Mouse (Mus musculus) embryonic facial prominence, embryonic 14.5 days (tissue): ENCODE measurements around the gene Ctnnd2. TPM values are rescaled to one million over a fixed set of nuclear protein-coding genes. Genes with fewer than 3 reads are reported as not detected.
"Not testable (repeated sequence)": the region's sequence is repeated elsewhere in the genome, so short reads cannot be mapped to it uniquely, and the experiment has no call there.

ENCODE experiments used
- ATAC-seq: fragments of 200-750 bp; cut with Nextera tagmentation; 2 replicates; pipeline ENCODE4 v1.8.0; 2017; ENCODE audit warnings: low read depth, moderate number of reproducible peaks, moderate TSS enrichment
- DNase-seq: peaks from one replicate; pipeline ENCODE4 v3.0.0-alpha.2; 2015; ENCODE audit warnings: low spot score
- H3K27ac ChIP-seq: fragments of 300-500 bp; sonication (generic); replicated peaks from 2 replicates; pipeline ENCODE4 v1.5.1; 2014; ENCODE audit warnings: low read depth, mild to moderate bottlenecking, low read length, moderate library complexity
- H3K27me3 ChIP-seq: fragments of 300-500 bp; sonication (generic); replicated peaks from 2 replicates; pipeline ENCODE4 v1.6.1; 2014; ENCODE audit warnings: low read length; ENCODE audit not compliant: control insufficient read depth, insufficient read depth
- H3K36me3 ChIP-seq: fragments of 300-500 bp; sonication (generic); 2 replicates; pipeline ENCODE4 v1.6.1; 2014; ENCODE audit warnings: low read length, mixed read lengths; ENCODE audit not compliant: control insufficient read depth, insufficient read depth
- H3K4me1 ChIP-seq: fragments of 300-500 bp; sonication (generic); 2 replicates; pipeline ENCODE4 v1.6.1; 2014; ENCODE audit warnings: antibody characterized with exemption, low read length; ENCODE audit not compliant: control insufficient read depth, insufficient read depth
- H3K4me2 ChIP-seq: fragments of 300-500 bp; sonication (generic); 2 replicates; pipeline ENCODE4 v1.6.1; 2014; ENCODE audit warnings: low read depth, mild to moderate bottlenecking, low read length, moderate library complexity, mixed read lengths
- H3K4me3 ChIP-seq: fragments of 300-500 bp; sonication (generic); 2 replicates; pipeline ENCODE4 v1.5.1; 2014; ENCODE audit warnings: low read depth, mild to moderate bottlenecking, low read length
- H3K9ac ChIP-seq: fragments of 300-500 bp; sonication (generic); 2 replicates; pipeline ENCODE4 v1.6.1; 2014; ENCODE audit warnings: low read depth, mild to moderate bottlenecking, low read length, moderate library complexity, mixed read lengths
- H3K9me3 ChIP-seq: fragments of 300-500 bp; sonication (generic); 2 replicates; pipeline ENCODE4 v1.6.1; 2016; ENCODE audit warnings: low read length; ENCODE audit not compliant: control insufficient read depth
- WGBS: fragments of 180-500 bp; shearing (Covaris S2); extraction: QIAGEN DNeasy Blood & Tissue Kit; methylation state at CpG from one replicate; pipeline ENCODE4 v1.1.7; 2014; 5-methylcytosine and 5-hydroxymethylcytosine counted together
- polyA plus RNA-seq: library from polyadenylated mRNA; unstranded; fragments of >200 nt; fragmentation: Nextera tagmentation; extraction: Ambion mirVana; gene quantifications from 2 replicates; pipeline ENCODE4 v1.2.1, GENCODE M21; 2014

Ctnnd2 gene
- 6.7 and 7.9 TPM in 2 replicates for polyA plus RNA-seq

DNA sequence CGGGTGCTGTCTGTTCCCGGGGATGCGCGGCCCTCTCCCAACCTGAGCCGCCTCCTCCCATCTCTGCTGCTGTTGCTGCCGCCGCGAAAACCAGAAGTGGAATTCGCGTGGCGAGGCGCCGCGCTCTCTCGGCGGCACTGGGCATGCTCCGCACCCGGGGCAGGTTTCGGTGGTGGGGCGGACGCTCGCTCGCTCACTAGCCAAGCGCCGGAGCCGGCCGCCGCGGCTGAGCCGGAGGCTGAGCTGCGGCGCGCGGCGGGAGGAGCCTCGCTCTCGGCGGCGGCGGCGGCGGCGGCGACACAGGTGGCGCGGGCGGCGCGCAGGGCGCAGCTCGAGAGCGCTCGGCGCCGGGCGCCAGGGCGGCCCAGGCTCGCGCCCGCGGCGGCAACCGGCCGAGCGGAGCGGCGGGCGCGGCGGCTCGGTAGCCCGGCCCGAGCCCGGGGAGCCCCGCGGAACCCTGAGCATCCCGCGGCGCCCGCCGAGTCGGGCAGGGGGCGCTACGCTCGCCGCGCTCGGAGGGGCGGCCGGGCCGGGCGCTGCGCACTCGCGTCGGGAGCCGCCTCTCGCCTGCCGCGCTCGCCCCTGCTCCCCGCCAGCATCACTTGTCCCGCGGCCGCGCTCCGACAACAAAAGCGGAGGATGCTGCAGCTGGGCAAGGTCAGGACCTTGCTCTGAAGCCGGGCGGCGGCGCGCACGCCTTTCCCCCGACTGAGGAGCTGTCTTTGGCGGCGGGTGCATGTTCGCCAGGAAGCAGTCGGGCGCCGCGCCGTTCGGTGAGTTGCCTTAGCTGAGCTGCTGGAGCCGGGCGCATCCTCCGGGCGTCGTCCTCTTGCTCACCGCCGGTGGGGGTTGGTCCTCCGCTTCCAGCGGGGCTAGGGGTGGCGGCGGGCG is at the start of gene Ctnnd2:
Gene Ctnnd2 (plus strand): TSS at position 203 of the 891 bp plus-strand sequence.
- ATAC-seq (peak; percentile 93), DNase-seq (peak; percentile 85)
- H3K4me1 ChIP-seq = peaks cover 6% of the 10 kb centered on the region; the same call in 1 of the 2 replicates
- no peaks in the 10 kb centered on the region for H3K9me3 ChIP-seq
- H3K4me3 ChIP-seq = peak within 1 kb of the TSS; percentile 66
- under 1% methylated on average over 35 of the region's 136 CpGs for WGBS
- peaks cover 47% of the 10 kb centered on the region for H3K27me3 ChIP-seq
- peak within 1 kb of the TSS; percentile 99 for H3K4me2 ChIP-seq
- peak within 1 kb of the TSS; percentile 69 for H3K9ac ChIP-seq
- H3K27ac ChIP-seq = peak within 1 kb of the TSS; percentile 67
- H3K36me3 ChIP-seq = no peaks in the 10 kb centered on the region

DNA sequence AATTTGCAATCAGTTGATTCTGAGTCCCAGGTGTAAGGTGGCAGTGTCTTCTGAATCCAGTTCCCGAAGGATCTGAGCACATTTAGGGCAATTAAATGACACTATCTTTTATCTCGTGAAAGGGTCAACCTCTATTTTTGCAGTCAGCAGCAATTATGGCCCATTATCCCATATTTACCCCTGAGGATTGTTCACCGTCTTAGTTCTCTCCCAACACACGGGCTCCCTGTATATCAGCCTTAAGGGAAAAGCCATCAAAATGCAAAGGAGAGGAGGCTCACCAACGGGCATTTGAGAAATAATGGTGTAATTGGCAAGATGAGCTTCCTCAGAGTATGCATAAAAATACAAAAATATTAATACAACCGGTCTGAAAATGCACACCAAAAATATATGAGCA is 41.7 kb upstream of the Ctnnd2 start:
- no peak overlapping the region for H3K27ac ChIP-seq
- H3K36me3 ChIP-seq = no peaks in the 10 kb centered on the region
- no peak overlapping the region for H3K9ac ChIP-seq
- no peaks in the 10 kb centered on the region for H3K9me3 ChIP-seq
- no peak overlapping the region for H3K4me3 ChIP-seq
- no peaks in the 10 kb centered on the region for H3K4me1 ChIP-seq
- ATAC-seq (peak; percentile 79; the same call in 1 of the 2 replicates), DNase-seq (peak; percentile 32)
- no peak overlapping the region for H3K4me2 ChIP-seq
- H3K27me3 ChIP-seq = no peaks in the 10 kb centered on the region
- 48% methylated on average over 6 of the region's 6 CpGs for WGBS

DNA sequence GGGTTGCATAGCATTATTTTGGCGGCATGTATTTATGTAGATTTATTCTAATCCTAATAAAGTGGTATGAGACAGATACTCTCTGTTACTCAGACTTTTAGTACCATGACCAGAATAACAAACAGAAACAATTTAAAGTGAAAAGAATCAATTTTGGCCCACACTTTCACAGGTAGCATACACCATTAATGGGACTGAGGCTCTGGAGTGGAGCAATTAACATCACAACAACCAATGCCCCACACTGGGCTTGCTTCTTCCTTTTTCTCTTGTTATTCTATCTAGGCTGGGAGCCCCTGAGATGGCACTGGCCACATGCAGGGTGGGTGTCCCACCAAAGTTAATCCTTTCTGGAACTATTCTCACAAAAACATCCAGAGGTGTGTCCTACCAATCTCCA is 32.8 kb upstream of the Ctnnd2 start:
- H3K9me3 ChIP-seq, H3K36me3 ChIP-seq, H3K27ac ChIP-seq, H3K27me3 ChIP-seq, H3K4me2 ChIP-seq, H3K4me3 ChIP-seq, DNase-seq, H3K9ac ChIP-seq, H3K4me1 ChIP-seq, ATAC-seq: not testable (repeated sequence)
- WGBS = 39% methylated on average over 1 of the region's 1 CpGs

DNA sequence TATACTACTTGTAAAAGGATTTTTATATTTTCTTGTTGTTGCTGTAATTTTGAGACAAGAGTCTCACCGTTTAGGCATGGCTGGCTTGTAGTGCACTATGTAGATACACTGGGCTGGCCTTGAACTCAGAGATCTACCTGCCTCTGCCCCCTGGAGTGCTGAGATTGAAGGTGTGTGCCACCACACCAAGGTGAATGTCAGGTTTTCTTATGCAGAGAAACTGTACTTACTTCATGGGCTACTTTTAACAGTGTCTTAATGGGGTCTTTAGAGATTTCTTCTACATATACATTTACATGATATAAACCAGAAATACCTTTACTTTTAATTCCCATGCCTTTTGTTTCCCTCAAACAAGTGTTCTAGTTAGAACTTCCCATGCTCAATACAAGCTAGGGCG is 27.0 kb upstream of the Ctnnd2 start:
- WGBS = 82% methylated on average over 2 of the region's 2 CpGs
- H3K9me3 ChIP-seq = no peaks in the 10 kb centered on the region
- no peak overlapping the region for H3K27ac ChIP-seq

DNA sequence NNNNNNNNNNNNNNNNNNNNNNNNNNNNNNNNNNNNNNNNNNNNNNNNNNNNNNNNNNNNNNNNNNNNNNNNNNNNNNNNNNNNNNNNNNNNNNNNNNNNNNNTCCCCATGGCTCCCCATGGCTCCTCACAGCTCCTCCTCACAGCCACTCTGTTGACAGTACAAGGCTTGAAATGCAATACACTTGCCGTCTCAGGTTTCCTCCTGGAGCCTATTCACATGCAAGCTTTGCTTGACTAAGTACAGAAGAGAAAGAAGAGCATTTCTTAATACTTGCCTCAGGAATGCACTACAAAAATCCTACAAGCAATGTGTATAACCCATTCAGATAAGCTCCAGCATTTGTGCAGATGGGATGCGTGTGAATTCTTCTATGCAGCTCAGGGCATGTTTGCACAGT is 20.2 kb upstream of the Ctnnd2 start:
- Histone ChIP-seq H3K36me3 (no peaks in the 10 kb centered on the region), H3K4me1 (no peaks in the 10 kb centered on the region), H3K27me3 (no peaks in the 10 kb centered on the region), H3K4me3 (no peak overlapping the region), H3K9ac (no peak overlapping the region), H3K27ac (no peak overlapping the region), H3K9me3 (no peaks in the 10 kb centered on the region), H3K4me2 (no peak overlapping the region)
- 33% methylated on average over 2 of the region's 2 CpGs for WGBS
- peak; percentile 36 for DNase-seq
- ATAC-seq = no peak; the same call in 1 of the 2 replicates

More for the DNA sequence above, 27.0 kb upstream of the Ctnnd2 start:
- Histone ChIP-seq H3K4me2 (no peak overlapping the region), H3K9ac (no peak overlapping the region), H3K4me3 (no peak overlapping the region), H3K4me1 (no peaks in the 10 kb centered on the region), H3K36me3 (no peaks in the 10 kb centered on the region), H3K27me3 (no peaks in the 10 kb centered on the region)
- DNase-seq = no peak
- no peak for ATAC-seq

DNA sequence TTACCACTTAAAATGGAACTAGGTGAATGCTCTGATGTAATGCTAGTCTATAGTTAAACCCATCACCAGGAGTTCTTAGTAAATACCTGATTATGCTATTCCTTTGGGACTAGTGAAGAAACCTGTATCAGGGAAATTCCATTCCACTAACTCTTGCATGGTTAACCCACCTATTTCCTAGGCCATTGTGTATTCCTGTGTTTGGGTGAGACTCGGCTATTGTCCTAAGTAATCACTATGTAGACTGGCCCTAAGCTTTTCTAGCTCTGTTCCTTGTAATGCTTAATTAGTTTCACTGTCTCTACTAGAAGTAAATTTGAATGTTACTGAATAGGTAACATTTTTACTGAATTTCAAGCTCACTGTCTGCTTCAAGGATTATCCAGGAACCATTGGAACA is 14.4 kb upstream of the Ctnnd2 start:
- no peak for DNase-seq
- H3K4me1 ChIP-seq = no peaks in the 10 kb centered on the region
- WGBS = 93% methylated on average over 1 of the region's 1 CpGs
- H3K4me3 ChIP-seq = no peak overlapping the region
- H3K9ac ChIP-seq = no peak overlapping the region
- H3K27me3 ChIP-seq = no peaks in the 10 kb centered on the region
- no peak overlapping the region for H3K27ac ChIP-seq
- no peak for ATAC-seq
- H3K4me2 ChIP-seq = no peak overlapping the region
- no peaks in the 10 kb centered on the region for H3K9me3 ChIP-seq
- no peaks in the 10 kb centered on the region for H3K36me3 ChIP-seq

DNA sequence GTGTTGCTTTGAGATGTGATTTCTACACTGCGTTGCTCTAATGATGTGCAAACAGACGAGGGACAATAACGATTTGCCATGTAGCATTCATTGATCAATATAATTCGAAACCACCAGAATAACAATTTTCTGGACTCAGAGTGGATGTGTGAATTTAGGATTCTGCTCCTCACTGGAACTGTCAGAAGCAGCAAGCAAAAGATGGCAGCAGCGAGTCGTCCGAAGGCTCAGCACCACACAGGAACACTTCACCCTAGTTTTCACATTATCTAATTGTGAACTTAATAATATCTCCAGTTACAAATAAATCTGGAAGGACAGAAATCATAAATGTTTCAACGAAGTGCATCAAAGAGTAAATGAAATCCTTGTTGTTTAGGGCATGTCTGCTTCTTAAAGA is 2.4 kb upstream of the Ctnnd2 start:
- H3K4me1 ChIP-seq = peaks cover 6% of the 10 kb centered on the region; the same call in 1 of the 2 replicates
- peaks cover 40% of the 10 kb centered on the region for H3K27me3 ChIP-seq
- no peaks in the 10 kb centered on the region for H3K9me3 ChIP-seq
- 73% methylated on average over 8 of the region's 8 CpGs for WGBS
- no peak overlapping the region for H3K27ac ChIP-seq
- no peak overlapping the region for H3K4me2 ChIP-seq
- H3K9ac ChIP-seq = no peak overlapping the region
- DNase-seq (no peak), ATAC-seq (no peak)
- H3K36me3 ChIP-seq = no peaks in the 10 kb centered on the region
- H3K4me3 ChIP-seq = no peak overlapping the region

DNA sequence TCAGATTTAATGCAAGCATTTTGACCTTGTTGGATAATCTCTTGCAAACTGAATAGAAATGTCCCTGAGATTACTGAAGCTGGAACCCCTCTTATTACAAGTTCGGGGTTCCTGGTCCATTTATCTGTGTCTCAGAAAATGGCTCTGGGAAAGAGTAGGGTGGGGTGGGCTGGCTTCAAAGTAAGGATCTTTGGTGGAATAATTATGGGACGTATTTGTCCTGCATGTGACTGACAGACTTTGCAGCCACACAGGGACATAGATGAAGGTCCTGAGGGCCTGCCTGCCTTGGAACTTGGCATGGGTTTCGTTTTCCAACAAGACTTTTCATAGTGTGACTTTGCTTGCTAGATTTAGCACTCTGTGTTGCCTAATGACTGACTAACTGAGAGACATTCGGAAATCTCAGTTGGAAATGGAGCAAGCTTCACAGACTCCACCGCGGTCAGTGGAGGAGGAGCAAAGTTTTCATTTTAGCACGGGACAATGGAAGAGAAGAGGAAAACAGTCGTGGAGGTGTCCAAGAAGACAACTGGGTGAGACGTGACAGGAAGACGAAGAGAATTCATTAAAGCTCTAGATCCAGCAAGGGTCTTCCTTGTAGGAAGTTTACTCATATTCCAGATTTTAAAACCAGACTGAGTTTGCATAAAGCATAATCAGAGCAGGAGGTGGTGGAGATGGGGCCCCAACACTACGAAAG is 749 bp upstream of the Ctnnd2 start:
- ATAC-seq (no peak), DNase-seq (no peak)

More for the DNA sequence above, 749 bp upstream of the Ctnnd2 start:
- H3K4me3 ChIP-seq = peak overlapping the region; percentile 66
- H3K36me3 ChIP-seq = no peaks in the 10 kb centered on the region
- H3K4me2 ChIP-seq = peak overlapping the region; percentile 99
- 18% methylated on average over 11 of the region's 11 CpGs for WGBS
- peaks cover 6% of the 10 kb centered on the region; the same call in 1 of the 2 replicates for H3K4me1 ChIP-seq
- H3K27me3 ChIP-seq = peaks cover 47% of the 10 kb centered on the region
- H3K27ac ChIP-seq = 0 out of 2 replicates have a peak overlapping the region, but pooled peaks have one; percentile 67
- no peaks in the 10 kb centered on the region for H3K9me3 ChIP-seq
- H3K9ac ChIP-seq = peak overlapping the region; percentile 69; the same call in 1 of the 2 replicates
